Mouse (Mus musculus): ENCODE data around the gene H2afb1. TPM values are rescaled to one million over a fixed set of nuclear protein-coding genes. Genes with fewer than 3 reads are reported as not detected.
"Not testable (repeated sequence)": the region's sequence is repeated elsewhere in the genome, so short reads cannot be mapped to it uniquely, and the experiment has no call there.

The H2afb1 gene
- not detected in 2 replicates for polyA plus RNA-seq (2016; fragmentation: Nextera tagmentation; extraction: Ambion mirVana)

DNA sequence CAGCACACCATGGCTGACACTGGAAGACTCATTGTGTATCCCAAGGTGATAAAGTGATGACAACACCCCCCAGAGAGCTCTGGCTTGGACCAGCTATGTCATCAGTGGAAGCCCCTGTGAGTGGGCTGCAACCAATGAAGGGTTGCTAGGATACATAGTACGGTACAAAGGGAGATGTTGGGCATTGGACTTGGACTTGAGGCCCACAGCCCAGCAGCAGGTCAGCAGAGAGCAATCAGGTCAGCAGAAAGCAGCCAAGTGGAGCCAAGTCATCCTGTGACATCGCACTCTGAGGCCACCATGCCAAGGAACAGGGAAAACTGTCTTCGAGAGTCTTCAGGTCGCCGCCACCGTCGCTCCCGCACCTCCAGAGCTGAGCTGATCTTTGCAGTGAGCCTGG lies at the start of gene H2afb1:
Gene H2afb1 (plus strand): TSS at position 301 of the 400 bp plus-strand sequence.
- not testable (repeated sequence) for H3K9ac ChIP-seq; H3K4me2 ChIP-seq (replicated peaks); H3K36me3 ChIP-seq; H3K4me3 ChIP-seq; H3K9me3 ChIP-seq; H3K4me1 ChIP-seq; H3K27me3 ChIP-seq; H3K27ac ChIP-seq; ATAC-seq (ENCODE audit: insufficient number of reproducible peaks, insufficient read depth, low FRiP score, low TSS enrichment)
- 88% methylated on average over 7 of the region's 8 CpGs for WGBS

DNA sequence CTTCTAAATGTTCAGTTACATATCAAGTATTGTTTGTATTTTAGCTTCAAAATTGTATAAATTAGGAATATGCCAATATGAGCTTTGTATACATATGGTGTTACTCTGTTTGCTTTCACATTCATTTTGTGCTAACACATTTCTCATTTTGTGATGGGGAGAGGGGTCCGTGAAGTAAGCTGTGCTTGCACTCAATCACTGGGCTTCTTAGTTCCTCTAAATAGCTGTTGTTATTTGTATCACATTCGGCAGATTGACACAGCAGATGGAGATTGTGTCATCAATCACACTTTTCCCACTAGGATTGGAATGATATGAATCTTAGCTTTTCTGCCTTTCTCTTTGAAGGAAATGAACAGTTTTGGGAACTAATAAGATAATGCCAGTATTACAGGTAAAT lies 21.5 kb downstream of the H2afb1 start:
- no peak for ATAC-seq (ENCODE audit: insufficient number of reproducible peaks, insufficient read depth, low FRiP score, low TSS enrichment)
- H3K9me3 ChIP-seq = no peaks in the 10 kb centered on the region

More for the DNA sequence above, 21.5 kb downstream of the H2afb1 start:
- H3K27ac ChIP-seq = no peak overlapping the region
- H3K27me3 ChIP-seq = no peaks in the 10 kb centered on the region
- no peaks in the 10 kb centered on the region for H3K36me3 ChIP-seq
- WGBS = 82% methylated on average over 2 of the region's 2 CpGs
- no peak overlapping the region for H3K4me3 ChIP-seq
- H3K9ac ChIP-seq = no peak overlapping the region
- no peak overlapping the region for H3K4me2 ChIP-seq (replicated peaks)
- H3K4me1 ChIP-seq = no peaks in the 10 kb centered on the region

All from embryonic facial prominence, embryonic 12.5 days (tissue).